Mouse (Mus musculus) spleen, postnatal 10 days (tissue): ENCODE results near the gene Foxp1.

ENCODE experiments used
- DNase-seq, 2 experiments: peaks; one replicate each; pipeline ENCODE4 v3.0.0; 2021 to 2022; ENCODE audit warnings: low spot score in 2 of 2

Gene Foxp1

DNA sequence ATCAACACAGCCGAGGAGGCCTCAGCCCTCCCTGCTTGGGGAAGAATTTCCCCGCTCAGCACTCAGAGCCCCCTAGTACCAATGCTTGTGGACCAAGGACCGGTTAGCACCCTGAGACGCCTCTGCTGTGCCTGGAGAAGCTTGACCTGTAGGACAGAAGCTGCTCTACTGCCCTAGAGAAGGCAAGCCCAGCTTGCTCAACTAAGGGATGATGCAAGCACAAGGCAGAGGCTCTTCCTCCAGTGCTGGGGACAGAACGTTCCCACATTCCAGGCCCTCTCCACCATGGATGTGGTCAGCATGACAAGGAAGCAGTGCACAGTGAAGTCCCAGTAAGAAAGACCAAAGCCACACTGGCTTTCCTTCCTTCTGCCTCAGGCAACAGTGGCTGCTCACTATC is 347.1 kb downstream of the Foxp1 start:
- DNase-seq, result no peak

DNA sequence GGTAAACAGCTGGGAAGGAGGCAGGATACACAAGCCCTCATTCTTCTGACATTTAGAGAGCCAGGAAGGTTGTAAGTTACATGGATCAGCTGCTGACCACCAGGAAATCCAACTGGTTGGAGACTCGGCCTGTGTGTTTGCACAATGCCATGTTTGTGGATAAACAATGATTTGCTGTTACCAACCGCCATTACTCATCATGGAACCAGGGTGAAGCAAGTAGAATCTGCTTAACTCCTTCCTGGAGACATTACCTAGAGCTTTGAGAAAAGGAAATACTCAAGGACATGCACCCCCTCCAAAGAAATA is 348.7 kb downstream of the Foxp1 start:
- no peak for DNase-seq

DNA sequence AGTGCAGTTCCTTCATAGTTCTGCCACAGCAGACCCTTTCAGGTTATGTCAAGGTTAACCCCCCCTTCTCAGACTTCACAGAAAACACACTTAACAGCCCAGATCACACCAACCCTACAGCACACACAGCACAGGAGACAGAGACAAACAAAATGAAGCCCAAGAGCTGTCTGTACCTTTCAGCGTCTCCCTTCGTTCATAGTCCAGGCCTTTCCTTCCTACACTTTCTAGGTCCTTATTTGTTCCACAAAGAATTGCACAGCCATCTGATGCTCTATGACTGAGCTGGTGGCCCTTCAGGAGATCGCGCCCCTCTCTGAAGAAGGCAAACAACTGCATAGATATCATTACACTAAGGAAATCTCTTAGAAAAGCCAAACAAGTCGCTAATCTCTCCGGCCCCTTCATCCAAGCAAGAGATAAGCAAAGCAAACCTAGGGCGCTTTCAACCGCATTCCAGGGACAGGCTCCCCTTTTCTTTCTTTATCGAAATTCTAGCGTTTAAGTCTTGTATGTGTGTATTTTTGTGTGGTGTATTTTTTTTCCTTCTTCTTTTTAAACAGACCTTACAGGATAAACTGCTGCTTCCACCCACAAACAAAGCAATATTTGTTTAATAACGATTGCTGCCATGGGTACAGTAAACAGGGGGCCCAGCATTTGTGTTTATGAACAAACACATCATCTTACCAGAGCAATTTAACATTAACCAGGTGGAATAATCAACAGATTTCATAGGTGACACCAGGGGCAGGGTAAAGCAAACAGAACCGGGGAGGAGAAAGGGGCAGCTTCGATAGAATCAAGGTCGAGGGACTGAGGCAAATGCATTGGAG is 349.2 kb downstream of the Foxp1 start:
- no peak for DNase-seq

DNA sequence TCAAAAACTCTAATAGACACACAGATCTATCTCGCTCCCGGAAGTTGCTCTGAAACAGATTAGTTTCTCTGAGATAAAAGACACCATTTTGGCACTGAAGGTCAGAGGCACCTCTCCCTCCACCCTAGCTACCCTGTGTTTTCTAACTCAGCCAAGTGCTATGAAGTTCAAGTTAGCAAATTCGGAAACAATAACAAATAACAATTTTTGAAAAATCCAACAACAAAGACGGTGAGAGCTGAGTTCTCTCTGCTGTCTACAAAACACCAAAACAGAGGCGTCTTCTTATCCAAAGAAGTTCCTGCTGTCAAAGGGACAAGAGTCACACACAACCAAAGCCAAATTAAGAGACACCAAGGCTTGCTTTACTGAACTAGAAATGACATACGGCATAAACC is 349.9 kb downstream of the Foxp1 start:
- no peak for DNase-seq

DNA sequence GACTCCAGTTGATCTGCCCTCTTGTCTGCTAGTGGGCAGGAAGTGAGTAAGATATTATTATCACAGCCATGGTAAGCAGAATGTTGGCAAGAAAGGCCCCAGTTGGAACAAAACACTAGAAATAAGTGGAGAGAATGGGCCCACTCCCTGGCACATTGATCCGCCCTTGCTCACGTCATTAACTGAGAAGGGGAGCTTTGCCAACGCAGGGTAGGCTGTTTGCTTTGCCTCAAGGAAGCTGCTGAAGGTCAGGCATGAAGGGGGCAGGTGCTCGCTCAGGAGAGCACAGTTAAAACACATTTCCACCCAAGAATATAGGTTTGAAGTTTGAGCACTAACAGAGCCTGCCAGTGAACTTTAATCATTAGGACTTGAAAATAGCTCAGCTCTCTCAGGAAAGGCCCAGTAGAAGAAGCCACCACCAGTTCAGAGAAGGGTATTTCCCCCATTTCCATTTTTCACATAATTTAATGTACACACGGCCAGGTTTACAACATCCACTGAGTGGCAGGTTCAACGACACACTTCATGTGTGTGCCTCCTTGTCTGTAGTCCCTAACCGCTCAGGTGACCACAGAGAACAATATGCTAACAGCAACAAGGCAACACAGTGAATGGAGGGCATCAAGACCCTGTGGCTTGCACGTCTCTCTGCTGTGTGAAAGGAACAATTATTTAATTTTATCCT is 350.5 kb downstream of the Foxp1 start:
- DNase-seq, result no peak

DNA sequence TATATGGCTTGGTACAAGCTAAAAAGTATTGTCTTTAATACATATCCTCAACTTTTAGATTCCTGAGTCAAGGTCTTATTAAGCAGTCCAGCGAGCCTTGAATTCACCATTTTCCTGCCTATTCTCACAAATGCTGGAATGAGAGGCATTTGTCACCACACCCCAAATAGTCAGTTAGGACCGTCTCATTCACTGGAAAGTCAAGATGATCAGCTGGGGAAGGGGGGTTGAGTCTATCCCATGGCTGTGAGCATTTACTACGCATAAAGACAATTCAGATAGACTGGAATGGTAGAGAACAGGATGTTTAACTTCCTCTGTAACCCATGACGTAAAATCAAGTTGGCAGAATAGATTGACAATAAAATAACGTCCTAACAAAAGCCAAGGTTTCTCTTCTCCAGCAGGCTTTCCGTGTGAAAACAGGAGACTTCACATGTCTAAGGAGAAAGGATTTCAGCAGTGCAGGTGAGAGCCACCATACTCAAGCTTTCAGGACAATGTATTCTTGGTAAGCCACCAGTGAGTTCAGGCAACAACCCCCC is 351.2 kb downstream of the Foxp1 start:
- DNase-seq, result no peak

DNA sequence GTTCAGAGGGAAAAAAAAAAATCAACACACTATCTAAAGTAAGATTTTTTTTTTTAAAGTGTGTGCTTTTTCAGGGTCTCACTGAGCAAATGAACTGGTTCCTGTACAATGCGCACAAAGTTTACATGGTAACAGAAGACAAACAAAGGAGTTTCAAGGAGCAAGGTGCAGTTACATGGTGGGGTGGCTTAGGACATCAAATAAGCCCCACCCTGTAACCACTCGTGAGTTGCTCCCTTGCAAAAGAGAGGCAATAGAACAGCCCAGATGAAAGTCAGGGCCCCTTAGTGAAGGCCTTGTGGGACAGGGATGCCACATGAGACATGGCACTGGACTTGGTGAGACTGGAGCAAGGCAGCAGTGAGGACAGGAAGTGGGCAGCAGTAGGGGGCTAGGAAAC is 353.8 kb downstream of the Foxp1 start:
- DNase-seq, result no peak

DNA sequence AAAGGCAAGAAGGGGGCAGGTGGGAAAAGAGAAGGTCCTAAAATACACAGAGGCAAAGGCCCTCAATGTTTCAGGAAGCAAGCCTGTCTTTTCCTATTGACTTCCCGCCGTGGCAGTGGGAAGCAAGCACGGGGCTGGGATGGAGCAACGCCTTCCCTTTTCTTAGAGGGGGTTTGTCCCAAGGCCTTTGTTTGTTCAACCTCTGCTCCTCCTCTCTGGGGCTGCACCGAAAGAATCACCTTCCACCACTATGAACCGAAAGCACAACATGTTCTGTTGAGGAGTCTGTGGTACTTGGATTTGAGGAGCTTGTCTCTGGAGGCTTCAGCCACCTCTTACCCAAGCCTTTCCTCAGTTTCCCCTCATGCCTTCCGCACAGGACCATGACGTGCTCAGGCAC is 355.5 kb downstream of the Foxp1 start:
- no peak for DNase-seq

DNA sequence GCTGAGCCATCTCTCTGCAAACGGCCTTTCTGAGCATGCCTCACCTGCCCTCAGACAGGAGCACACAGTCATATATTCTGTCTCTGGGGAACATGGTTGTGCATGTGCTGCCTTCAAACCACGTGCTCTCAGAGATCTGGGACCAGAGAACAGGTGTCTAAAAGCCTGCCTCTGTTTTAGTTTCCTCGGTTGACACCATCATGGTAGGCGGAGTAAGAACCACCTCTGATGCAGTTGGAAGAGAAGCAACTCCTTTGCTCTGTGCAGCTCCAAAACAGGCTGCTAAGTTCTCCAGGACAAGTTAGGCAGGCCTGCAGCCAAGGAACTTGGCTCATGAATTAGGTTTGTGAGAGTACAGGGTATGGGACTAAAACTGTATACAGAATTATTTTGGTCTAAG is 356.4 kb downstream of the Foxp1 start:
- no peak for DNase-seq

DNA sequence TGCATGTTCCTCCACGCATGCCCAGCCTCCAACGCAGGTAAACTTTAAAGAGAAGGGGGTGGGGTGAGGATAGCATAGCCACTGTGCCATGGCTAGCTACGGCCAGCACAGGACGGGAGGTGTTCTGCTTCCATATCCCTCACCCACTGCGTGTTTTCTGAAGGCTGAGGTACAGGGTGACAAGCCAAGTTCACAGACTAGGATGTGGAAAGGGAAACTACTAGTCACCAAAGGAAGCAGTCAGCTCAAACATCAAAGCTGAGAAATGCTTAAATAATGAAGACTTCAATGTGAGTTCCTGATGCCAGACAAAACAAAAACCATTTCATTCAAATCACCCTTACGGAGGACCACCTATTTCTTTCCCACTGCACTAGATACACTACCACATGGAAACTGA is 357.8 kb downstream of the Foxp1 start:
- DNase-seq, result no peak

DNA sequence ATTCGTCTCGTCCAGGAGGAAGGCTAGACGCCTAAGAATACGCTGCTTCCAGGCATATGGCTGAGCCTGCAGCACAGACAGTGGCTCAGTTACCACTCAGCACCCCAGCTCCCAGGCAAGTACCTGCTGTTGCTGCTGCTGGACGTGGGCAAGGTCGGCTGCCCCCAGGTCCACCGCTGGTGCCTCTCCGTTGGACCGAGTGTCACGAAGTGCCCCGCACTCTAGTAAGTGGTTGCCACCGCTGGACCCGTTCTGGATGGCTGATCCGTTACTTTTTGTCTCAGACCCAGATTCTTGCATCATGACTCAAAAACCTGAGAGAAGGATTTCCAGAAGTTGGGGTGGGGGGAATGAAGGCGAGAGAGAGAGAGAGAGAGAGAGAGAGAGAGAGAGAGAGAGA is 359.8 kb downstream of the Foxp1 start:
- no peak for DNase-seq

DNA sequence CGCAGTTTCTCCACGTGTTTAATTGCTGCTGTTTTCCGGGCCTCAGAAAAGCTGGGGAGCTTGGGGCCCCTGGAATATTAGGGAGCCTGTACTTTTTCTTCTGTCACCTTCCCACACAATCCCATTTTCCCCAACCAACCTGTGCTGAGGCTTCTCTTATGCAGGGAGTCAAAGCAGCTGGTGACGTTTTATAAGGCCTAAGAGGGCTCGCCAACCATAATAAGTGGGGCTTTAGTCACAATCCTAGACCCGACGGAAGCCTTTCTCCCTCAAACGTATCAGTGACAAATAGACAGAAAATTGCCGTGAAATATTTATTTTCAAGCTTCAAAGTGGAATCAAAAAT is 362.2 kb downstream of the Foxp1 start:
- no peak for DNase-seq

DNA sequence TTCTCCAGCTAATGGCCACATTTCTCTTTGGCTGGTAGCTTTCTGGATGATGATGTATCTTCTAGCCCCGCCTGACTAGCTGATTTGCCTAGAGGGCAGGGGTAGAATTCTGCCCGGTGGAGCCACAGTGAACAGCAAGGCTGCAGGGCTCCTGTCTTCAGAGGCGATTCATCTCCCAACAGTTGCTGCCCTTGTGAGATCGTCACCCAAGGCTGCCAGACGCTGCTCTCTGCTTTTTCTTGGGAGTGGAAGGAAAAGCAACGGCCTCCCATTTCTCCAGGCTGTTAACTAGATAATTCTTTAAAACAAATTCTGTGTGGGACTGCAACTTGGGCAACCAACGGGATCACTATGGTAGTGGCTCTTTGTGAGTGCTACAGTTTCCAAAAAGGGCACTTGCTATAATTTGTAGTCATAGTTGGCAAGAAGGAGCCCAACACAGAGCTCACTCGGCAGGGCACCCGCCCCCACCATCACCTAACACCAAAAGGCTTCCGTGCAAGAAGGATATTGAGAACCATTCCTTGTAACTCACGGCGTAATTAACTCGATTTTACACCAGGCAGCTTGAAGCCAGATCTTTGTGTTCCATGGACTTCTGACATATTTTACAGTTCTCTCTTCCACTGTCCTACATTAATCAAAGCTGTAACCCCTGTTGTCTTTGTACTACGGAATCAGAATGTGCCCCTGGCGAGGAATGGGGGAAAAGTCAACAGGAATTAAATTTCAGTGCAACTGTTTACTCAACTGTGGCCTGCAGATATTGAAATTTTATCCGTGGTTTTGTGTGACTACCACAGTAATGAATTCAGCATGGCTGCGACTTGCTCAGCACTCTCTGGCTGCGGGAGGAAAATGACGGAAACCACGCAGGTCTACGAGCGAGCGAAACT is 362.8 kb downstream of the Foxp1 start:
- DNase-seq, result no peak

DNA sequence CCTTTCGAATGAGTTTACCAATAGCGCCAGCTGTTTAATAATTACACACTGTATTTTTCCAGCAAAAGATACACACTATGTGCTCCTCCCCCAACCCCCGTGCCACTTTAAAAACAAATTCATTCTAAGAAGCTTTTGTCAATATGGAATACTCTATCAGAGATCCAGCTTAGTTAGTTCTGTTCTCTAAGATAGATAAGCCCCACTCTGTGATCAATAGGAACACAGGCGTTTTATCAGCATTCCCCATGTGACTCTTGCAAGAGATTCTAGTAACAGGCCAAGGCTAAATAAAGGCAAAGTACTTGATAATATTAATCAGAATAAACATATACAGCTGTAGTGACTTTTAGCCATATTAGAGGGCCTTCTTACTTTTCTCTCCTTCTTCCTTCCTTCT is 368.8 kb downstream of the Foxp1 start:
- no peak for DNase-seq

DNA sequence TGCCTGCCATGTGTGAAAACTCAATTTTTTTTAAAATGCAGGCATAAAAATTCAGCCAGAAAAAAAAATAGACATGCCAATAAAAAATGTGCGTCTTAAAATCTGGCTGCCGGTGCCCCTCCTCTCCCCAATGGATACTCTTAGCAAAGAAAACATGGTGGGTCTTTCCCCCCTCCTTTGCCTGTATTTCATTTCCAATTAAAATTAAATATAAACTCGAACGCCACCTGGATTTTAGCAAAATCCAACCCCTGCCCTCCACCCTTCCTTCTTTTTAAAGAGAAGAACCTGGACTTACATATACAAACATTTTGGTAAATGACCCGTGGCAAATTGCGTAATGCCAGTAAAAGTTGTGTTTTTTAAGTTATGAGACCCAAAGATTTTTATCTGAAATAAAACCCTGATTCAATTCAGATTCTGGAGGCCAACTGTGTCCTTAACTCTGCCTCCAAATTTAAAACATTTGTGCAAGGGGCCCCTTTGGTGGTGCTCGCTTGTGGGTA is 376.1 kb downstream of the Foxp1 start:
- no peak for DNase-seq

DNA sequence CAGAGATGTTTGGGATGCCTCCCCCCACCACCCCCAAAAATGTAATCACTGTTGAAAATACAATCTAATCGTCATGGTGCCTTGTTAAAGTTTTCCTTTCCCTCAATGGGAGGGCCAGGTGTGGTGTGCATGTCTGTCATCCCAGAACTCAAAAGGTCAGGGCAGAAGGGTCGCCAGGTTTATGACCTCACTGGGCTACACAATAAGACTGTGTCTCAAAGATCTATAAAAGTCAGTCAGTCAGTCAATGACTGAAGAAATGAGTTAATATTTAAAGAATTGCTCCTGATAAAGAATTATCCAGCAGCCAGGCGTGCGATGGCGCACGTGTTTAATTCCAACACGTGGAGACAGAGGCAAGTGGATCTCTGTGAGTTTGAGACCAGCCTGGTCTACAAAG is 377.5 kb downstream of the Foxp1 start:
- no peak for DNase-seq

DNA sequence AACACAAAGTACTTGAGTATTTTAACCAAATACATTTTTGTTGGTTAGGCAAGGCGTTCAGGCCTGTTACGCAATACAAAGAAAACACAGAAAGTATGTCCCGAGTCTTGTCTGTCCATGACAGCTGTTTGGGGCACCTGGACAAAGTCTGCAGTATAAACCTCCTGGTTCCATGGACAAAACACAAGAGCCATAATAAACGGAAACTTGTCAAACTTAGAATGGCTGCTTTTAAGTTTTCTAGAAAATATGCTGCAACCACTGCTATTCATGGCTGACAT is 378.8 kb downstream of the Foxp1 start:
- no peak for DNase-seq

DNA sequence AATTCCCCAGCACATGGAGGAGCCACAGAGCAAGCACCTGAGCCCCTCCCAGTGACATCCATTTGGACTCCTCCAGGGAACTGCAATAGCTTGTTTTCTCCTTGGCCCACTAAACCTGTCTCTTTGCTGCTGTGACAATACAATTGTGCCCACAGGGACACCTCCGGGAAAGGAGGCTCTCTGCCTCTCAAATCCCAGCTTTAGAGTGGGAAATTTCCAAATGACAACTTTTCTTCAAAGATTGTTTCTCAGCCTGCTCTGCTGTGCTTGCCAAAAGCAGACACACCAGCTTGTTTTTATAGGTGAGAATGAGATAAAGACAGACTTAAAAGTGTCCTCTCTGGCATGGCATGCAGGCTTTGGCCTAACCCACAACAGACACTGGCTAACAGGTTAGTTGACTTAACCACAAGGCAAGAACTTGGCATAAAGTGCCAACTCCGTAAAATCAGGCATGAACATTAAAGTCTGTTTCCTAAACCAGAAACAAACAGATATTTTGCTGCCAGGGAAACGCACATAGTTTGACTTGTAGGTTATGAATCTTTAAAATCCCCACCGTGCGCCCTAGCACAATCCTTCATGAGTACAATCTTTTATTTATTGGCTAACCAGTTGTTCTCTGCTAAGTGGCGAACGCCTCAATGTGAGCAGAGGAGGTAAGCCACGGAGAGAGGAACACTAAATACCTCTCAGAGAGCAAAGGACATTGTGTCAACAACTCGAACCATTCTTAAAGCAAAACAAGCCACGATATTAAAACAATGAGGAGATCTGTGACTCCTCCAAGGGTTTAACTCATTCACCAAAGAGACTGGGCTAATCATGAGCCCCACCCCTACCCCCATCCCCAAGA is 379.4 kb downstream of the Foxp1 start:
- DNase-seq, result no peak

DNA sequence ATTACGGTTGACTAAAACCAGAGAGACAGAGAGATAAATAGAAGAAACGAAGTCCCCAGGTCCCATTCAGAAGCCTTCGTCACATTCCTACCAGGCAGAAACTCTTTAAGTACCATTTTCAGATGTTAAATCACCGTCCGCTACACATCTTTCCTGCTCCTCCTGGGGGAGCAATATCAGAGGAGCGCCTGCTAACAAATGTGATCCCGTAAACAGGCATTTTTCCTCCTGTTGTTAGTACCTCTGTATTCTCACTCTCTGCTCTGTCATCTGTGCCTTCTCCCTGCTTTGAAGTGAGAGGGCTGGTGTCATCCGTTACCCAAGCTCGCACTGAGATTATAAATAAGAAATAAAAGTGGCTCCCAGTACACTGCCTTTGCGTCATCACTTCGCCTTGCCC is 384.5 kb downstream of the Foxp1 start:
- DNase-seq, result no peak

DNA sequence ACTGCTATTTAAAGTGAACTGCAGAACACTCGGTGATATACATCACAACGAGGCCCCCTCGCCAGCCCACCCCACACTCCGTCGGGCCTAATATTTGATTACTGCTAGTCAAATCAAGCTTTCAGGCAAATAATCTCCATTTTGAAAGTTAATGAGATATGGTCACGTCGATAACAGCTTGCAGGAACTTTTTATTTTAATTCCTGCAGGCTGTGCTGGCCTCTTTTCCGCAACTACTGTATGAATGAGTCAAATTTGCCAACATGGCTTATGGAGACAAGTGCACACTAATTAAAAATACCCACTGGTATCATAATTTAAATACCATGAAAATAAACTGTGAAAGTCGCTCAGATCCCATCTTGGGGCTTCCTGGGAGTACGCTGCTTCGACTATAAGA is 385.4 kb downstream of the Foxp1 start:
- no peak for DNase-seq

DNA sequence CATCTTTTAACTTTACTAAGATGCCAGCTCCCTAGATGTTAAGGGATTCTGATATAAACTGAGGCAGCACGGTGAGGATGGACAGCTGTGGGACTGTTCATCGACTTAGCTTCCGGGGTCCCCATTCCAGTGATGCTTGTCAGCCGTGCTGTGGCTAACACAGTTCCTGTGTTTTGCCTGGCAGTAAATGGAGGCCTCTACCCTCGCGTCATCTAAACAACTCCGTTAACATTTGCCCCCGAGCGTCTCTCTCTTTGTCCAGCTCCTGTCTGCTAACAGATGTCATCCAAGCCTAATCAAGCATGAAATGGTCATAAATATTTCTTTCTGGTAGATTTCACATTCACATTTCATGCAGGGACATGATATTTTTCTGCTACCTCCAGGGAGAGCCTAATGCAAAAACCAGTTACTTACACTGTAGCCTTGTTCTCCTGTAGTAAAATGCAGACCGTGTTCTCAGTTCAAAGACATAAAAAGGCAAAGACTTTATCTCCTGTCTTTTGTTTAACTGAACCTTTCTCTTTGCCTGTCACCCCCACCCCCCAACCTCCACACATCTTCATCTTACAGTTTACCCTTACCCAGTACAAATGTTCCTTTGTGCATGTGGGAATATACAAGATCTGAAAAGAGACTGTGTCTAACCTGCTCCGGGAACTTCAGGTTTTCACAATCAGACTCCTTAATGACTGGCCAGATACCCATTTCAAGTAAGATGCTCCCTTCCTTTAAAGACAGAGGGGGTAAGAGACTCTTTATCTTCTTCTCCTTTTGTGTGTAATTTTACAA is 386.4 kb downstream of the Foxp1 start:
- no peak for DNase-seq
